Mouse (Mus musculus): ENCODE results near the gene Prkg1. TPM values are rescaled to one million over a fixed set of nuclear protein-coding genes. Genes with fewer than 3 reads are reported as not detected.

The Prkg1 gene
- total and polyA plus RNA-seq, 2 experiments = 0.27 to 3.4 TPM

GRCm38 (mm10) chr19:30938058-30938457 is 826.8 kb downstream of the Prkg1 start:
- no peaks in the 10 kb centered on the region for H3K27me3 ChIP-seq (ENCODE audit: control insufficient read depth, insufficient read depth, low read length)
- TF ChIP-seq POLR2A (IDR thresholded peaks at IDR 0.05; ENCODE audit: extremely low read depth, insufficient read depth, low read length) (no peak), CTCF (IDR thresholded peaks at IDR 0.05; ENCODE audit: low read depth, low read length) (no peak)
- WGBS = 79% methylated on average over 2 of the region's 2 CpGs
- H3K9ac ChIP-seq (ENCODE audit: low read depth, low read length) = no peak overlapping the region
- no peaks in the 10 kb centered on the region for H3K4me1 ChIP-seq (ENCODE audit: control insufficient read depth, insufficient read depth, low read length)
- DNase-seq (ENCODE audit: extremely low read depth, low read depth, low spot score) = no peak
- H3K36me3 ChIP-seq (ENCODE audit: control insufficient read depth, insufficient read depth, low read length) = no peaks in the 10 kb centered on the region
- H3K79me2 ChIP-seq (ENCODE audit: control insufficient read depth, insufficient read depth, low read length) = no peaks in the 10 kb centered on the region
- no peak overlapping the region for H3K4me3 ChIP-seq (ENCODE audit: insufficient read depth, low read depth, low read length)
- no peak overlapping the region for H3K27ac ChIP-seq (replicated peaks; ENCODE audit: insufficient read depth, low read depth, low read length)

DNA sequence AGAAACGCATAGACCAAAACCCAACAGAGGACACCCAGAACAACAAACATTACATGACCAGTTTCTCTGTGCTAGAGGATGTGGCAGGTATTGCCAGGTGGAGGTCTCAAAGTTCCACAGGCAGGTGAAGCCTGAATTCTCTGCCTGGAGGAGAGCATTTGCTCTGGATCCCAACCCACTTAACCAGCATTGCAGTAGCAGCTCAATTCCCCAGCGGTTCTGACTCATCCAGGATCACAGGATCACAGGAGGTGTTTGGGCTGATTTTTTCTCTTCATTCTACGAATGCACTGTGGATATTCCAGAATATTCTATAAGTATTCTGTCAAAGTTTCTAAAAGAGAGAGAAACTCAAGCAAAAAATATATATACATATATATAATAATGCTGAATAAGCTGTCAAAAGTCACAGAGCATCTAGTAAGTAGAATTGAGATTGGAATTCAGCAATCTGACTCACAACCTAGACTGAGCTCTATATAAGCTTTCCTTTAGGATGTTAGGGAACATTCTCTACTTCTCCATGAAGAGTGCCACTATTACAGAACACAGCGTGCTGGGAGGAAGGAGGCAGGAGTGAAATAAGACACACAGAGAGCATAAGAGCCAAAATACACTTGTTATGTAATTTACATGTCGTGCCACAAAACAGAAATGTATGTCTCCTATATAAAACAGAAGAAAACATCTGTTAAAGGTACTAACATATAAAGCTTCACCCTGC is 833.2 kb downstream of the Prkg1 start:
- Histone ChIP-seq H3K9ac (ENCODE audit: low read depth, low read length) (no peak overlapping the region), H3K4me3 (ENCODE audit: insufficient read depth, low read depth, low read length) (no peak overlapping the region), H3K79me2 (ENCODE audit: control insufficient read depth, insufficient read depth, low read length) (no peaks in the 10 kb centered on the region), H3K36me3 (ENCODE audit: control insufficient read depth, insufficient read depth, low read length) (no peaks in the 10 kb centered on the region), H3K4me1 (ENCODE audit: control insufficient read depth, insufficient read depth, low read length) (no peaks in the 10 kb centered on the region), H3K27ac (replicated peaks; ENCODE audit: insufficient read depth, low read depth, low read length) (no peak overlapping the region), H3K27me3 (ENCODE audit: control insufficient read depth, insufficient read depth, low read length) (no peaks in the 10 kb centered on the region)
- no peak for TF ChIP-seq POLR2A (IDR thresholded peaks at IDR 0.05; ENCODE audit: extremely low read depth, insufficient read depth, low read length)
- TF ChIP-seq CTCF (IDR thresholded peaks at IDR 0.05; ENCODE audit: low read depth, low read length) = no peak
- WGBS = 84% methylated on average over 5 of the region's 5 CpGs
- no peak for DNase-seq (ENCODE audit: extremely low read depth, low read depth, low spot score)

GRCm38 (mm10) chr19:30924032-30924431 is 840.8 kb downstream of the Prkg1 start:
- H3K36me3 ChIP-seq (ENCODE audit: control insufficient read depth, insufficient read depth, low read length) = no peaks in the 10 kb centered on the region
- no peak for TF ChIP-seq CTCF (IDR thresholded peaks at IDR 0.05; ENCODE audit: low read depth, low read length)
- TF ChIP-seq POLR2A (IDR thresholded peaks at IDR 0.05; ENCODE audit: extremely low read depth, insufficient read depth, low read length) = no peak
- WGBS = 86% methylated on average over 1 of the region's 1 CpGs
- H3K4me1 ChIP-seq (ENCODE audit: control insufficient read depth, insufficient read depth, low read length) = no peaks in the 10 kb centered on the region
- H3K79me2 ChIP-seq (ENCODE audit: control insufficient read depth, insufficient read depth, low read length) = no peaks in the 10 kb centered on the region
- H3K27ac ChIP-seq (replicated peaks; ENCODE audit: insufficient read depth, low read depth, low read length) = no peak overlapping the region
- no peak for DNase-seq (ENCODE audit: extremely low read depth, low read depth, low spot score)
- no peak overlapping the region for H3K4me3 ChIP-seq (ENCODE audit: insufficient read depth, low read depth, low read length)
- no peaks in the 10 kb centered on the region for H3K27me3 ChIP-seq (ENCODE audit: control insufficient read depth, insufficient read depth, low read length)
- no peak overlapping the region for H3K9ac ChIP-seq (ENCODE audit: low read depth, low read length)

DNA sequence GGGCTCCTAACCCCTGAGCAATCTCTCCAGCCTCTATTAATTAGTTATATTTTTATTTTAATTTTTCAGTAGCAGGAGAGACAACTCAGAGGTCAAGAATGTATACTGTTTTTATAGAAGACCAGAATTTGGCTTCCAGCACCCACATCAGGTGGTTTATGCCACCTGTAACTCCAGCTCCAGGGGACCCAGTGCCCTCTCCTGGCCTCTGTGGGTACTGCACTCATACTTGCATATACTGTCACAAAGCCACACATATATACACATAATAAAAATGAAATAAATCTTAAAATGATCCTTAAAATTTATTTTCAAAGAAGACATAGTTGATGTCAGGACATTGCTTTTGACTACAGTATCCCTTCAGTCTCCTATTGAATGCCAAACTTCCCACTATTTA is 862.5 kb downstream of the Prkg1 start:
- no peak for TF ChIP-seq POLR2A (IDR thresholded peaks at IDR 0.05; ENCODE audit: extremely low read depth, insufficient read depth, low read length)
- TF ChIP-seq CTCF (IDR thresholded peaks at IDR 0.05; ENCODE audit: low read depth, low read length) = no peak; the same call in 1 of the 2 replicates
- no peak overlapping the region for H3K27ac ChIP-seq (replicated peaks; ENCODE audit: insufficient read depth, low read depth, low read length)
- no peak for DNase-seq (ENCODE audit: extremely low read depth, low read depth, low spot score)
- H3K4me1 ChIP-seq (ENCODE audit: control insufficient read depth, insufficient read depth, low read length) = no peaks in the 10 kb centered on the region
- H3K36me3 ChIP-seq (ENCODE audit: control insufficient read depth, insufficient read depth, low read length) = no peaks in the 10 kb centered on the region
- no peaks in the 10 kb centered on the region for H3K27me3 ChIP-seq (ENCODE audit: control insufficient read depth, insufficient read depth, low read length)
- no peak overlapping the region for H3K4me3 ChIP-seq (ENCODE audit: insufficient read depth, low read depth, low read length)
- H3K9ac ChIP-seq (ENCODE audit: low read depth, low read length) = no peak overlapping the region
- H3K79me2 ChIP-seq (ENCODE audit: control insufficient read depth, insufficient read depth, low read length) = no peaks in the 10 kb centered on the region

- DNase-seq (ENCODE audit: extremely low read depth, low read depth, low spot score) = no peak
- WGBS = 64% methylated on average over 3 of the region's 3 CpGs
- H3K9ac ChIP-seq (ENCODE audit: low read depth, low read length) = no peak overlapping the region
- H3K79me2 ChIP-seq (ENCODE audit: control insufficient read depth, insufficient read depth, low read length) = no peaks in the 10 kb centered on the region
- no peak overlapping the region for H3K27ac ChIP-seq (replicated peaks; ENCODE audit: insufficient read depth, low read depth, low read length)
- H3K4me1 ChIP-seq (ENCODE audit: control insufficient read depth, insufficient read depth, low read length) = no peaks in the 10 kb centered on the region
- no peaks in the 10 kb centered on the region for H3K27me3 ChIP-seq (ENCODE audit: control insufficient read depth, insufficient read depth, low read length)
- H3K4me3 ChIP-seq (ENCODE audit: insufficient read depth, low read depth, low read length) = no peak overlapping the region
- no peaks in the 10 kb centered on the region for H3K36me3 ChIP-seq (ENCODE audit: control insufficient read depth, insufficient read depth, low read length)
- TF ChIP-seq POLR2A (IDR thresholded peaks at IDR 0.05; ENCODE audit: extremely low read depth, insufficient read depth, low read length) (no peak), CTCF (IDR thresholded peaks at IDR 0.05; ENCODE audit: low read depth, low read length) (no peak)
Measured at GRCm38 (mm10) chr19:30901025-30901424, 863.8 kb downstream of the Prkg1 start.

- Histone ChIP-seq H3K27ac (replicated peaks; ENCODE audit: insufficient read depth, low read depth, low read length) (no peak overlapping the region), H3K36me3 (ENCODE audit: control insufficient read depth, insufficient read depth, low read length) (no peaks in the 10 kb centered on the region), H3K4me1 (ENCODE audit: control insufficient read depth, insufficient read depth, low read length) (no peaks in the 10 kb centered on the region), H3K4me3 (ENCODE audit: insufficient read depth, low read depth, low read length) (no peak overlapping the region), H3K79me2 (ENCODE audit: control insufficient read depth, insufficient read depth, low read length) (no peaks in the 10 kb centered on the region), H3K9ac (ENCODE audit: low read depth, low read length) (no peak overlapping the region), H3K27me3 (ENCODE audit: control insufficient read depth, insufficient read depth, low read length) (no peaks in the 10 kb centered on the region)
- TF ChIP-seq POLR2A (IDR thresholded peaks at IDR 0.05; ENCODE audit: extremely low read depth, insufficient read depth, low read length) (no peak), CTCF (IDR thresholded peaks at IDR 0.05; ENCODE audit: low read depth, low read length) (no peak)
- 89% methylated on average over 2 of the region's 2 CpGs for WGBS
- DNase-seq (ENCODE audit: extremely low read depth, low read depth, low spot score) = no peak
Measured at GRCm38 (mm10) chr19:30890377-30890776, 874.5 kb downstream of the Prkg1 start.
